In the genomic region with DNA sequence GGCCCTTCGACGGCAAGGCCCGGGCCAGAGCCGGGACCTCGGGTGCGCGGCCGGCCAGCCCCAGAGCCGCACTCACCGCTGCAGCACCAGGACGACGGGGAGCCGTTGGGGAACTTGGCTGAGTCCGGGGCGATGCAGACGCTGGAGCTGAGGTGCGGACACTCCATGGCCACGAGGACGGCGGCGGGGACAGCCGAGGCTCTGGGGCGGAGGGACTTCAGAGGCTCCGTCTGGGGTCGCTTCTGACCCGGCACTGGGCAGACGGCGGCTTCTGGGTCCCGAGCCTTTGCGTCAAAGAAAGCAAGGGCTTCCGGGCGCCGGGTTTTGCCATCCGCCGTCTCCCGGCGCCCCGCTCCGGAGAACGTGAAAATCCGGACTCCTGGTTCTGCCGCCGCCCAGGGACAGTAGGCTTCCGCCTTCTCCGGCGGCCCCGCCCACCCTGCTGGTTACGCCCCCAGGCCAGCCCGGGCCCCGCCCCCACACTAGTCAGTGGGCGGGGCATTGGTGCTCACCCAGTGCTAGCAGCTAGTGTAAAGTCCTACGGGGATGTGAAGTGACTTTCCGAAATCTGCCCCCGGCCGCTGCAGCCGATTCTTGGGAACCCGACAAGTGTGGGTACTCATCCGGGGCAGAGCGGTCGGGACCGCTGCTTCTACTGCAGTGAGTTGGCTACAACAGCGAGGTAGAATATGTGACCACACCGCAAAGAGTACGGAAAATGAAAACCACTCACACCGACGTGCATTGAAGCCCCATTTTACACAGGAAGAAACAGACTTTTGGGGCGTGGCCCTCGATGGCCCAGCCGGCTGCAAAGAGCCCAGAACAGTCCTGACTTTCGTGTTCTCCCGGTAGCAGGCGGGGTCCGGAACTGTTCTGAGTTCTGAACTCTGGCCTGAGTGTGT, we compare ENCODE assay signal across 8 mouse cellular contexts. TPM values are rescaled to one million over a fixed set of nuclear protein-coding genes. Genes with fewer than 3 reads are reported as not detected.
DNase-seq lines count a peak whose midpoint lies in the region; ATAC-seq lines count a peak whose summit lies in the region.

A gene (minus strand): TSS at position 435 of the 905 bp plus-strand sequence.

- peak; percentile 95 for ATAC-seq in heart, embryonic 14.5 days (ENCODE audit: insufficient number of reproducible peaks, insufficient read depth, low FRiP score, low read depth)
- peak; percentile 85 for ATAC-seq in liver, embryonic 13.5 days (ENCODE audit: low read depth)
- peak; percentile 97 for ATAC-seq in stomach, embryonic 16.5 days (ENCODE audit: insufficient read depth, low FRiP score)

- H3K4me3 ChIP-seq in brown adipose tissue, adult 24 weeks (ENCODE audit: insufficient read depth, low read depth, low read length) = peak within 1 kb of the TSS; percentile 97
- peak within 1 kb of the TSS; percentile 97 to 99 for H3K4me3 ChIP-seq in heart, embryonic 14.5 days (ENCODE audit: control insufficient read depth in 1 of 2, insufficient read depth in 1 of 2, low read depth in 1 of 2, low read length in 2 of 2)
- peak within 1 kb of the TSS; percentile 89 for H3K4me3 ChIP-seq in liver, embryonic 13.5 days (replicated peaks)
- H3K4me3 ChIP-seq in stomach, embryonic 16.5 days (replicated peaks; ENCODE audit: low read length) = peak within 1 kb of the TSS; percentile 96

- no peaks in the 10 kb centered on the region for H3K36me3 ChIP-seq in heart, embryonic 14.5 days (ENCODE audit: control insufficient read depth, insufficient read depth, low read length)
- no peaks in the 10 kb centered on the region for H3K36me3 ChIP-seq in liver, embryonic 13.5 days
- H3K36me3 ChIP-seq in stomach, embryonic 16.5 days (ENCODE audit: control insufficient read depth, insufficient read depth, low read length) = no peaks in the 10 kb centered on the region

- H3K9ac ChIP-seq in heart, embryonic 14.5 days (ENCODE audit: low read length) = peak within 1 kb of the TSS; percentile 99
- peak within 1 kb of the TSS; percentile 95 for H3K9ac ChIP-seq in liver, embryonic 13.5 days
- H3K9ac ChIP-seq in stomach, embryonic 16.5 days (ENCODE audit: low read length) = peak within 1 kb of the TSS; percentile 97

- H3K9me3 ChIP-seq in heart, embryonic 14.5 days (ENCODE audit: control insufficient read depth, low read length) = no peaks in the 10 kb centered on the region
- H3K9me3 ChIP-seq in liver, embryonic 13.5 days (replicated peaks) = no peaks in the 10 kb centered on the region
- no peaks in the 10 kb centered on the region for H3K9me3 ChIP-seq in stomach, embryonic 16.5 days (replicated peaks; ENCODE audit: control insufficient read depth, low read length)

- DNase-seq in CD4-positive, CD25-positive, alpha-beta regulatory T cell, adult 2 months (ENCODE audit: low read depth, low spot score) = peak; percentile 97
- peak; percentile 86 for DNase-seq in fibroblast of lung, adult 2 months (ENCODE audit: low read depth)
- DNase-seq in kidney, postnatal 14 days = peak; percentile 98
- peak; percentile 92 for DNase-seq in liver, embryonic 13.5 days
- DNase-seq in neural tube, embryonic 10.5 days (ENCODE audit: extremely low spot score, low spot score) = peak; percentile 99

- peak within 1 kb of the TSS; percentile 81 for H3K27ac ChIP-seq in brown adipose tissue, adult 24 weeks (replicated peaks; ENCODE audit: low read depth, low read length)
- peak within 1 kb of the TSS; percentile 89 to 95 for H3K27ac ChIP-seq in heart, embryonic 14.5 days (replicated peaks in 1 of 2; ENCODE audit: control insufficient read depth in 1 of 2, insufficient read depth in 1 of 2, low read depth in 2 of 2, low read length in 2 of 2)
- peak within 1 kb of the TSS; percentile 90 for H3K27ac ChIP-seq in liver, embryonic 13.5 days
- H3K27ac ChIP-seq in stomach, embryonic 16.5 days (ENCODE audit: low read length) = peak within 1 kb of the TSS; percentile 98

- peak within 1 kb of the TSS; percentile 88 for H3K4me2 ChIP-seq in heart, embryonic 14.5 days (ENCODE audit: low read length)
- peak within 1 kb of the TSS; percentile 85 for H3K4me2 ChIP-seq in liver, embryonic 13.5 days
- peak within 1 kb of the TSS; percentile 70 for H3K4me2 ChIP-seq in stomach, embryonic 16.5 days (ENCODE audit: low read depth, low read length)

- WGBS in heart, embryonic 14.5 days = under 1% methylated on average over 73 of the region's 73 CpGs
- WGBS in liver, embryonic 13.5 days (ENCODE audit: insufficient replicate concordance) = under 1% methylated on average over 73 of the region's 73 CpGs
- WGBS in stomach, embryonic 16.5 days = under 1% methylated on average over 73 of the region's 73 CpGs

- peaks cover 3% of the 10 kb centered on the region; the same call in 1 of the 2 replicates for H3K4me1 ChIP-seq in brown adipose tissue, adult 24 weeks (ENCODE audit: control insufficient read depth, insufficient read depth, insufficient read length, low read length)
- peaks cover 8 to 30% of the 10 kb centered on the region in 2 experiments for H3K4me1 ChIP-seq in heart, embryonic 14.5 days (ENCODE audit: control insufficient read depth in 2 of 2, insufficient read depth in 2 of 2, low read length in 2 of 2)
- peaks cover 48% of the 10 kb centered on the region for H3K4me1 ChIP-seq in liver, embryonic 13.5 days (replicated peaks)
- H3K4me1 ChIP-seq in stomach, embryonic 16.5 days (ENCODE audit: control insufficient read depth, insufficient read depth, low read length) = peaks cover 25% of the 10 kb centered on the region

- no peaks in the 10 kb centered on the region for H3K27me3 ChIP-seq in heart, embryonic 14.5 days (ENCODE audit: control insufficient read depth, insufficient read depth, low read length)
- H3K27me3 ChIP-seq in liver, embryonic 13.5 days = peaks cover 6% of the 10 kb centered on the region; the same call in 1 of the 2 replicates
- H3K27me3 ChIP-seq in stomach, embryonic 16.5 days (ENCODE audit: control insufficient read depth, insufficient read depth, low read length) = no peaks in the 10 kb centered on the region

RNA-seq across cellular contexts. Expression of the gene that starts here (rescaled TPM):
- 16.8 and 17.9 TPM in 2 replicates for polyA plus RNA-seq in brown adipose tissue, adult 24 weeks (2012; ENCODE audit: insufficient read depth, insufficient read length, missing spikeins)
- polyA plus RNA-seq in heart, embryonic 14.5 days (2014; fragmentation: Nextera tagmentation; extraction: Ambion mirVana) = 39.9 and 51.7 TPM in 2 replicates
- polyA plus RNA-seq in liver, embryonic 13.5 days (2015; fragmentation: Nextera tagmentation; extraction: Ambion mirVana) = 15.4 and 18.8 TPM in 2 replicates
- 54.5 and 65.1 TPM in 2 replicates for polyA plus RNA-seq in stomach, embryonic 16.5 days (2015; fragmentation: Nextera tagmentation; extraction: Ambion mirVana)

Comparison
In these comparisons a context has a peak if more than half of its experiments do, and no peak if none do; other contexts are left out.
1. Peak in every context shown above with its lines: DNase-seq, ATAC-seq, H3K4me3 ChIP-seq and H3K27ac ChIP-seq.